Mouse (Mus musculus) retina, postnatal 1 day (tissue): ENCODE data around the gene Olfr486.
"Not testable (repeated sequence)": the region's sequence is repeated elsewhere in the genome, so short reads cannot be mapped to it uniquely, and the experiment has no call there.

Experiments used
- DNase-seq: peaks from one replicate; pipeline ENCODE4 v3.0.0-alpha.2; 2012

Gene Olfr486

DNA sequence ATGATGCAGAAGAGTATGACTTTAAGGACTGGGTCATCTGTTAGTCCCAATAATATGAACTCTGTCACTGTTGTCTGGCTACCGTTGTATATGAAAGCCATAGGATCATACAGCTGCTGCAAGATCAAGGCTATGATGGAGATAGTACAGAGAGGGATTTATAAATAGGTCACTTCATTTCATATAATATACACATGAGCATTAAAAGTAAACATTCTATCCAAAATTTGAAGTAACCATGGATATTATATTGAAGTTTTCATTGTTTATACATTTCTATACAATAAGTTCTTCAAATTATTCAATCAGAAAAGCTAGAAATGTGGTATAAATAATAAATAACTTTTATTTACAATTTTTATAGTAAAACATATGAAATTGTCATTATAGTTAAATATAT, at the start of gene Olfr486:
Gene Olfr486, minus strand, starts transcription at position 101 of the 400 bp plus-strand sequence.
- not testable (repeated sequence) for DNase-seq

DNA sequence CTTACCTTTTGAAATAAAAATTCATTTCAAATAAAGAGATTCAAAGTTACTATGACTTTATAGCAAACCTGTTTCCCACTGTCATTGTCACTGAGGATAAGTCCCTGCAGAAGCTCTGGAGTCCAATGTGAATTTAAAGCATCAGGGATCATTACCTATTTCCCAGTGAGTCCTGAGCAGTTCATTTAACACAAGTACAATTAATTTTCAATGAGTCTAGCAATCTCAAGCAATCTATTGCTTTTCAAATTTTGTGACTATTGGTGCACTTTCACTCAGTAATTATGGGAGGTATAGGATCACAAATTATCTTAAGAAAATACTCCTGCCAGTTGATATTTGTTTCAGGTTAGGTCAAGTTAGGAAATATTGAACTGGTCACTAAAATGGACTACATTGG, 42.0 kb upstream of the Olfr486 start, which contains the start of gene Olfr487:
Gene Olfr487, minus strand, starts transcription at position 101 of the 400 bp plus-strand sequence.
- DNase-seq: not testable (repeated sequence)

- DNase-seq: no peak
These were observed 24.4 kb upstream of the Olfr486 start for GRCm38 (mm10) chr7:108196938-108197337.

GRCm38 (mm10) chr7:108196337-108196736, 23.8 kb upstream of the Olfr486 start:
- DNase-seq: not testable (repeated sequence)

GRCm38 (mm10) chr7:108192714-108193113, 20.2 kb upstream of the Olfr486 start:
- DNase-seq: not testable (repeated sequence)

- DNase-seq: not testable (repeated sequence)
These were observed 18.7 kb upstream of the Olfr486 start for GRCm38 (mm10) chr7:108191196-108191595.

DNA sequence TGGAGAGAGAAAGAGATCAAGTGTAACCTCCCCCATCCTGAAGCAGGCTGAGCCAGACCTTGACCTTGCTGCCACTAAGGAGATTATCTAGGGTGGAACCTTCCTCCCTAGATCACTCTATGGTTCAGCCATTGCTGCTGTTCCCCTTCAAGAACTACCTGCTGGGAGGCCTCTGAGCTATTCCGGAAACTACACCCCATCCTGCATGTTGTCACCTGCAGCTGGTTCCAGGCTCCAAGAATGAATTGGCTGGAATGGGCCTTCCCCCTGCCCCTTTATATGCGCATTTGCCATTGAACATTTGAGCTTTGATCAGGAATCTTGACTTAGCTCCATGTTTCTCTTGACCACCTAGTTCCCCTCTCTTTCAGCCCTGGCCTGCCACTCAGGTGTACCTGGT, 12.7 kb upstream of the Olfr486 start:
- not testable (repeated sequence) for DNase-seq

GRCm38 (mm10) chr7:108184401-108184800, 11.9 kb upstream of the Olfr486 start:
- DNase-seq: not testable (repeated sequence)

GRCm38 (mm10) chr7:108159771-108160170, 12.8 kb downstream of the Olfr486 start, which contains the start of gene Olfr485:
Gene Olfr485, minus strand, starts transcription at chr7:108159871.
- no peak for DNase-seq

DNA sequence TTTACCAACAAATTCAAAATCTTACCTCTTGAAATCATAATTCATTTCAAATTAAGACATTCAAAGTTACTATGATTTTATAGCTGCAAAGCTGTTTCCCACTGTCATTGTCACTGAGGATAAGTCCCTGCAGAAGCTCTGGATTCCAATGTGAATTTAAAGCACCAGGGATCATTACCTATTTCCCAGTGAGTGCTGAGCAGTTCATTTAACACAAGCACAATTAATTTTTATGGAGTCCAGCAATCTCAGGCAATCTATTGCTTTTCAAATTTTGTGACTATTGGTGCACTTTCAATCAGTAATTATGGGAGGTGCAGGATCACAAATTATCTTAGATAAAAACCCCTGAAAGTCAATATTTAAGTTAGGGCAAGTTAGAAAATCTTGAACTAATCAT, 45.2 kb downstream of the Olfr486 start, which contains the start of gene Olfr484:
Gene Olfr484, minus strand, starts transcription at position 101 of the 400 bp plus-strand sequence.
- DNase-seq: no peak
